Mouse (Mus musculus): ENCODE measurements around the gene Parvb.

GRCm38 (mm10) chr15:84329940-84330339, 98.1 kb downstream of the Parvb start:
- no peak for TF ChIP-seq CTCF (IDR thresholded peaks at IDR 0.05; ENCODE audit: low read depth, low read length)
- no peak for TF ChIP-seq POLR2AphosphoS5 (IDR thresholded peaks at IDR 0.05; ENCODE audit: insufficient replicate concordance, low read depth, low read length)
- TF ChIP-seq GATA1 (IDR thresholded peaks at IDR 0.05; ENCODE audit: borderline replicate concordance, low read length), result no peak
- no peak for TF ChIP-seq TAL1 (conservative IDR thresholded peaks at IDR 0.05; ENCODE audit: low read depth, low read length)

All from G1E (cell line).